Mouse (Mus musculus): ENCODE results near the gene Ccdc12. TPM values are rescaled to one million over a fixed set of nuclear protein-coding genes. Genes with fewer than 3 reads are reported as not detected.

The Ccdc12 gene
- polyA plus RNA-seq, 1 experiment from 2014 or later: 157 TPM

DNA sequence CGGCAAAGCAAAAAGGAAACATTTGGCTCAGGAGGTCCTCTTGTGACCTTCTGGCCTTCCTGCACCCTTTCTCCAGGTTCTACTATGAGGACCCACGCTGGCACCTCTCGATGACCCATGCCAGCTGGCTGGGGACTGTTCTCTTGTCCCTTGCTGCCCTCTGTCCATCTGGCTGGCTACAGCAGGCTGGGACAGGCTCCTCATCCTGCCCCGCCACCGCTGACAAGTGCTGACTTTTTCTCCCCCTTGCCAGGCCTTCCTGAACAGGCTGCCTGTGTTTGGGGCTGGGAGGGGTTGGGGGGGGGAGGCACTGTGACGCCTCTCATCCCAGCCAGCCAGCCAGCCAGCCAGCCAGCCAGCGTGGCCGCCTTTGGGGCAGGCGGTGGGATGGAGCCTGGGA is 80.1 kb downstream of the Ccdc12 start:
- H3K4me3 ChIP-seq (replicated peaks): no peak overlapping the region
- H3K4me1 ChIP-seq: peaks cover 78% of the 10 kb centered on the region
- no peak for ATAC-seq (replicated peaks; ENCODE audit: low FRiP score)
- peak overlapping the region; percentile 7; the same call in 1 of the 2 replicates for H3K9ac ChIP-seq
- H3K9me3 ChIP-seq (replicated peaks): no peaks in the 10 kb centered on the region
- H3K4me2 ChIP-seq: no peak overlapping the region
- H3K36me3 ChIP-seq: no peaks in the 10 kb centered on the region; the same call in 1 of the 2 replicates
- WGBS: 26% methylated on average over 9 of the region's 9 CpGs
- H3K27me3 ChIP-seq: peaks cover 35% of the 10 kb centered on the region
- H3K27ac ChIP-seq: peak overlapping the region; percentile 15; the same call in 1 of the 2 replicates

DNA sequence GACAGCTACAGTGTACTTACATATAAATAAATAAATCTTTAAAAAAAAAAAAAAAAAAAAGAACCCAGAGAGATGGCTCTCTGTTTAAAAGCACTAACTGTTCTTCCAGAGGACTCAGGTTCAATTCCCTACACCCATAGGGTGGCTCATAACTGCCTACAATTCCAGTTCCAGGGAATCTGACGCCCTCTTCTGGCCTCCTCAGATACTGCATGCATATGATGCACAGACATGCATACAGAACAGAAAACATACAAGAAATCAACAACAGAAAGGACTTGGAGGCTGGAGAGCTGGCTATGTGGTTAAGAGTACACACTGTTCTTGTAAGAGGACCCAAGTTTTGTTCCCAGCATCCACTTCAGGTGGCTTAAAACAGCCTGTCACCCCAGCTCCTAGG is 81.8 kb downstream of the Ccdc12 start:
- ATAC-seq (replicated peaks; ENCODE audit: low FRiP score): no peak
- H3K27me3 ChIP-seq: peaks cover 43% of the 10 kb centered on the region
- H3K36me3 ChIP-seq: no peaks in the 10 kb centered on the region; the same call in 1 of the 2 replicates
- no peak overlapping the region for H3K4me3 ChIP-seq (replicated peaks)
- H3K4me2 ChIP-seq: no peak overlapping the region
- WGBS: 31% methylated on average over 1 of the region's 1 CpGs
- no peak overlapping the region for H3K9ac ChIP-seq
- no peaks in the 10 kb centered on the region for H3K9me3 ChIP-seq (replicated peaks)
- no peak overlapping the region for H3K27ac ChIP-seq
- H3K4me1 ChIP-seq: peaks cover 74% of the 10 kb centered on the region

DNA sequence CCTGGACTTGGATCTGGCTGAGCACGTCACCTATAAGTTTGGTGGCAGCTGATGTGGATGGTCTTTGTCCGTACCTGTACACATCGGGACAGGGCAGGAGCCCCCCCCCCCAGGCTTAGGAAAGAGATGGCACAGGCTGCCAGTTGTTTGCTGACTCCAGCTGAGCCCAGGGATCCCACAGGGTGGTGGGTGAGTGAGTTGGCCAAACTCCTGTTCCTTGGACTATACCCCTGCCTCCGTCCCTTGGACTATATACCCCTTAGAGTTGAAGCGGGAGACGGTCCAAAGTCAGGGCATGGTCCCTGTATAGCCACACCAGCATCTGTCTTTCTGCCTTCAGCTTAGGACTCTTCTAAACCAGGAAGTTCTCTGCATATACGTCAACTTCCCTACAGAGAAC is 83.7 kb downstream of the Ccdc12 start:
- Histone ChIP-seq H3K4me1 (peaks cover 73% of the 10 kb centered on the region), H3K4me3 (replicated peaks) (no peak overlapping the region), H3K36me3 (no peaks in the 10 kb centered on the region; the same call in 1 of the 2 replicates), H3K4me2 (peak overlapping the region; percentile 91; the same call in 1 of the 2 replicates), H3K27me3 (peaks cover 45% of the 10 kb centered on the region), H3K9me3 (replicated peaks) (no peaks in the 10 kb centered on the region), H3K27ac (no peak overlapping the region), H3K9ac (no peak overlapping the region)
- ATAC-seq (replicated peaks; ENCODE audit: low FRiP score): no peak
- WGBS: 92% methylated on average over 7 of the region's 7 CpGs

DNA sequence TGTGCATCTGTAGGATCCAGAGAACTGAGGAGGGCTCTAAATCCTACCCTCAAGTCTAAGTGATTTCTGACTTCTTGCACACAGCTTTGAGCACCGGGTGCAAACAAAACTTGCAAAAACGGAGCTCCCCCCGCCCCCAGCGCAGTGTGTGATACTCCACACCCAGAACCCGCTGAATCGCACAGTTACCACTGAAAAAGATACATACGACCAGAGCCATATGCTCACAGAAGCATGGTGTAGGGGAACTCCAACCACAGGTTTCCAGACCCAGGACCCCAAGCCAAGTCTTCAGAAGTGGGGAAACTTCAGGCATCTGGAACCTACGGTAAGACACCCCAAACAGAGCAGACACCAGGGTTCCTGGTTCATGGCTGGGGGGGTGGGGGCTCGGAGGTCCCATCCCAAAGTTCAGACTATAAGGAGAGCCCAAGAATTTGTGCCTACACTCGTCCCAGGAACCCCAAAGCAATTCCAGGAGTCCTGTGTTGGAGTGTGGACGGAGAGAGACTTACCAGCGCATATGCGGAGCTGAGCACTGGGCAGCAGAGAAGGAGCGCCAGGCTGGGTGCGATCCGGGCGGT is 85.5 kb downstream of the Ccdc12 start, which contains the start of gene Myl3:
Gene Myl3 (plus strand): TSS at position 151 of the 584 bp plus-strand sequence.
- Histone ChIP-seq H3K36me3 (no peaks in the 10 kb centered on the region; the same call in 1 of the 2 replicates), H3K27me3 (peaks cover 41% of the 10 kb centered on the region), H3K9me3 (replicated peaks) (no peaks in the 10 kb centered on the region), H3K4me3 (replicated peaks) (peak within 1 kb of the TSS; percentile 80), H3K4me1 (peaks cover 73% of the 10 kb centered on the region), H3K4me2 (peak within 1 kb of the TSS; percentile 91), H3K9ac (peak within 1 kb of the TSS; percentile 87), H3K27ac (peak within 1 kb of the TSS; percentile 91)
- no peak for ATAC-seq (replicated peaks; ENCODE audit: low FRiP score)
- 3% methylated on average over 17 of the region's 17 CpGs for WGBS

DNA sequence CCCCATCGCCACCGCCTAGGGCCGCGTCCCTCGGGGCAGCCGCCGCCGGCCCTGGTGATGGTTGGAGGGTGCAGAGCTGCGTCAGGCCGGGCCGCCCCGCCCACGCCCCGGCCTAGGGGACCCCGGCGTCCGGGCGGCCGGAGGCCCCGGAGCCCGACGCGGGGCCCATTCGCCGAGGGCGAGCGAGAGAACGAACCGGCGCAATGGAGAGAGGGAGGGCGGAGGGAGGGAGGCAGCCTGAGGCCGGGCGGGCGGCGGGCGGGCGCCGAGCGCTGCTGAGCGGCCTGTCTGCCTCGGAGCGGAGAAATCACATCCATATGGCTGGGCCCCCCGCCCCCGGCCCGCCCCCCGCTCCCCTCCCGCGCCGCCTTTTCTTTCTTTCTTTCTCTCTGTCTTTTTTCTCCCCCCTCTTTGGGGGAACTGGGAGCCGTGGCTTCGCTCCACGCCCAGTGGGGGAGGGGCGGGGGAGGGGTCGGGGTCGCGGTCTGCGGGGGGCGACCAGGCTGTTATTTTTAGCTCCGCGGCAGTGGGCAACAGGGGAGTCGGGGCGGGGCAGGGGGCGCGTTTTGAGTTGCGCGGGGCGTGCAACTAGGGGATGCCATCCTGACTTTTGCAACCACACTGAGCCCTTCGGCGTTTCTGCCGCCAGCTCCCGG is 86.1 kb downstream of the Ccdc12 start:
- Histone ChIP-seq H3K27ac (peak overlapping the region; percentile 91), H3K36me3 (no peaks in the 10 kb centered on the region; the same call in 1 of the 2 replicates), H3K4me3 (replicated peaks) (peak overlapping the region; percentile 80), H3K4me1 (peaks cover 73% of the 10 kb centered on the region), H3K9ac (peak overlapping the region; percentile 87), H3K4me2 (peak overlapping the region; percentile 91), H3K27me3 (peaks cover 41% of the 10 kb centered on the region), H3K9me3 (replicated peaks) (no peaks in the 10 kb centered on the region)
- ATAC-seq (replicated peaks; ENCODE audit: low FRiP score): peak; percentile 50
- under 1% methylated on average over 41 of the region's 71 CpGs for WGBS

DNA sequence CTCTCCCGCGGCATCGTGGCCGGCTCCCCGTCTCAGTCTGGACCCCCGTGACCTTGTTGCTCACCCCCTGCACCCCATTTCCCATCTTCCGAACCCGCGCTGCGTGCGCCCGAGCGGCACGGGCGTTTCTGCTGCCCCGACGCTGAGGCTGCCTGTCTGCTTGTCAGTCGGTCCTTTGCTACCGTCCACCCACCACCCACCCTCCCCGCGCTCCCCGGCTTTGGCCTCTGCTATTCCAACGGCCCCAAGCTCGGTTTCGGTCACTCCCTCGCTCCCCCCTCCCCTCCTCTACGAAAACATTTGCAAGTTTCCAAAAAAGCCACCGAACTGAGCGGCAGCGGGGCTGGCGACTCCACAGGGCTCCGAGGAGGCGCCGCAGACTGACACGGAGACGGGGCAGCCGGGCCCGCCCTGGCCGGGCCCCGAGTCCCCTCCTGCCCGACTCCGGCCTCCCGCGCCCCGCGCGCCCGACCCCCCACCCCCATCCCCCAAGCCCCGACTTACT is 86.7 kb downstream of the Ccdc12 start:
- H3K27ac ChIP-seq: peak overlapping the region; percentile 91
- peak; percentile 19; the same call in 1 of the 2 replicates for ATAC-seq (replicated peaks; ENCODE audit: low FRiP score)
- H3K4me2 ChIP-seq: peak overlapping the region; percentile 91
- H3K9ac ChIP-seq: peak overlapping the region; percentile 87
- H3K27me3 ChIP-seq: peaks cover 41% of the 10 kb centered on the region
- no peaks in the 10 kb centered on the region for H3K9me3 ChIP-seq (replicated peaks)
- WGBS: under 1% methylated on average over 49 of the region's 49 CpGs
- peaks cover 76% of the 10 kb centered on the region for H3K4me1 ChIP-seq
- H3K36me3 ChIP-seq: no peaks in the 10 kb centered on the region; the same call in 1 of the 2 replicates
- peak overlapping the region; percentile 80 for H3K4me3 ChIP-seq (replicated peaks)

DNA sequence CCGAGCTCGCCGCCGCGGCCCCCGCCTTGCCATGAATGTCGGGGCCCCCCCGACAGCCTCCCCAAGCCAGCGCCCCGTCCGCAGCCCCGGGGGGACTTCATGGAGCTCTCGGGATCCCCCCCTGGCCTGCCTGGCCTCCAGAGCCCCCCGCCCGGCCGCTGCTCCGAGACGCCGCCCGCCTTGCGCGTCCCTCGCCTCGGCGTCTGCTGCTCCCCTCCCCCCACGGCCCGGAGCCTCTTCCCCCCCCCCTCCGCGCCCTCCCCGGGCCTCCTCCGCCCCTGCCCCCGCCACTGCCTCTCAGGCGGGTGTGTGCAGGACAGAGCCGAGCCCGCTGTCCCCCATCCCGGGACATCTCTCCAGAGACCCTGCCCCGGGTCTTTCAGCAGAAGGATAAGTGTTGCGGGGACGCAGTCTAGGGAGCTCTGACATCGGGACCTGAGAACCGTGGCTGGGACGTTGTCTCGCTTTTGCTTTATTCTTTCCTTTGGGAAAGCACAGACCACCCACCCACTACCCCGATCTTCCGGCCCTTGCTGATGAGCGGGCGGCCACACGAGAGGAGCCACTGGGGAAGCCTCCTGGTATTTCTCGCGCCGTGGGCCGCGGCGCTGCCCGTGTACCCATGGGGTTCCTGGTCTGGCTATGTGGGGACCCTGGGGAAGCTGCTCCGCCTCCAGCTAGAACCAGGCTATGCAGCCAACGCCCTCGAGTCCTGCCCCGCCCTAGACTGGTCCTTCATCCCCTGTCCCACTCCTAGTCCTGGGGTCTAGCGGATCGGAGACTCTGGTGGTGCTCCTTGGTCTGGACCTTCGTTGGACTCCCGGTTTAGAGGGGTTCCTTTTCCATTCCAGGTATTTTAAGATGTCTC is 87.4 kb downstream of the Ccdc12 start:
- Histone ChIP-seq H3K27me3 (peaks cover 41% of the 10 kb centered on the region), H3K9me3 (replicated peaks) (no peaks in the 10 kb centered on the region), H3K4me1 (peaks cover 83% of the 10 kb centered on the region), H3K36me3 (no peaks in the 10 kb centered on the region; the same call in 1 of the 2 replicates), H3K4me2 (peak overlapping the region; percentile 91), H3K4me3 (replicated peaks) (peak overlapping the region; percentile 80), H3K9ac (peak overlapping the region; percentile 87), H3K27ac (peak overlapping the region; percentile 91)
- peak; percentile 30; the same call in 1 of the 2 replicates for ATAC-seq (replicated peaks; ENCODE audit: low FRiP score)
- 3% methylated on average over 55 of the region's 63 CpGs for WGBS

DNA sequence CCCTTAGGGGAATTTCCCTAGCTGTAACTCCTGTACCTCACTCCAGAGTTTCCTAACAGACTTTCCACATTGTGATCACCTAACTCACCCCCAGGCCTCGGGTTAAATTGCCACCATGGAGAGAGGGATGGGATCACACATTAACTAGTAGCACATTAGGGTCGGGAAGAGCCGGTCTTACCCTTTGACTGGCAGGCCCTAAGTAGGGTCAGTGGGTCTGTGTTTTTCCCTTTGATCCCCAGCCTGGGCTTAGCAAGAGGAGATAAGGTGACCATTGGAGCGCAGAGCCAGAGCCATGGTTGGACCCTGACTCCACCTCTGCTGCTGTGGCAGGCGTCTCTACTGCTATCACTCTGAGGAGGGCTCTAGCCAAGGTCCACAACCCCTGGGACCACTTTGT is 89.4 kb downstream of the Ccdc12 start:
- peaks cover 92% of the 10 kb centered on the region for H3K4me1 ChIP-seq
- H3K9me3 ChIP-seq (replicated peaks): no peaks in the 10 kb centered on the region
- peaks cover 27% of the 10 kb centered on the region for H3K27me3 ChIP-seq
- peak overlapping the region; percentile 91 for H3K4me2 ChIP-seq
- H3K4me3 ChIP-seq (replicated peaks): 0 out of 2 replicates have a peak overlapping the region, but pooled peaks have one; percentile 6
- no peaks in the 10 kb centered on the region for H3K36me3 ChIP-seq
- peak; percentile 38 for ATAC-seq (replicated peaks; ENCODE audit: low FRiP score)
- peak overlapping the region; percentile 90 for H3K27ac ChIP-seq
- no peak overlapping the region for H3K9ac ChIP-seq
- WGBS: 17% methylated on average over 5 of the region's 5 CpGs

DNA sequence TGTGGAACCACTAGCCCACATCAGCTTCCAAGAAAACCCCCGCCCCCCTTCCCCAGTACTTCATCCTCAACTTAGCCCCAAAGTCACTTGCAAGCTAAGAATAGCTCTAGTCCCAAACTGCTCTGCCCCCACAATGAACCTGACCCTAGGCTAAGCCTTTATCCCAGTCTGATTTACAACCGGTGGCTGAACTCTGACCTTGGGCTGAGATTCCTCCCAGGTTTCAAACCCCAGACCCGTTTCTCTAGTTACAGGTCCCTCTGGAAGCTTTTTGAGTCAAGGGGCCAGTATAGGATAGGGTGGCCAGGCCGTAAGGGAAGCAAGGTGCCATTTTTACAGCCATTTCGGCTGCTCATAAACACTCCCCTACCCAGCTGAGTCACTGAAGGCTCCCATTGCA is 89.9 kb downstream of the Ccdc12 start:
- no peak overlapping the region for H3K9ac ChIP-seq
- H3K4me1 ChIP-seq: peaks cover 93% of the 10 kb centered on the region
- 9% methylated on average over 5 of the region's 5 CpGs for WGBS
- no peak; the same call in 1 of the 2 replicates for ATAC-seq (replicated peaks; ENCODE audit: low FRiP score)
- H3K4me3 ChIP-seq (replicated peaks): peak overlapping the region; percentile 6; the same call in 1 of the 2 replicates
- H3K36me3 ChIP-seq: no peaks in the 10 kb centered on the region
- H3K27me3 ChIP-seq: peaks cover 24% of the 10 kb centered on the region
- H3K9me3 ChIP-seq (replicated peaks): no peaks in the 10 kb centered on the region
- peak overlapping the region; percentile 90 for H3K27ac ChIP-seq
- H3K4me2 ChIP-seq: peak overlapping the region; percentile 91; the same call in 1 of the 2 replicates

DNA sequence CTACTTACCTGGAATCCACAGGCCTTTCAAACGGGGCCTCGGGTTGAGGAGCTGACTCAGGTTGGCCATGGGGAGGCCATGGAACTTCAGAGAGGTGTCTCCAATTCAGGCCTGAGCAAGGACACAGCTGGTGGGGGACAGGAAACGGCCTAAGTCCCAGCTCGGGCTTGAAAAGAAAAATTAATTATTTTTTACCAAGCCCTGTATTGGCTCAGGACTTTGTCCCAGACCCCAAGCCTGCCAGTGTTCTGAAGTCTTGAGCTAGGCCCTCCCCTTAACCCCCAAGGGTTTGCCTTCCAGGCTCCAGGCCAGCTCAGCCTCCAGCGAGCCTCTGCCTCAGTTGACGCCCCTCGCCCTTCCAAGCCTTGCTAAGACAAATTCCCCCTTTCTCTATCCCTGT is 90.7 kb downstream of the Ccdc12 start, which contains the start of gene Pth1r:
Gene Pth1r (minus strand): TSS at position 185 of the 400 bp plus-strand sequence.
- Histone ChIP-seq H3K4me2 (peak within 1 kb of the TSS; percentile 91), H3K4me1 (peaks cover 93% of the 10 kb centered on the region), H3K9me3 (replicated peaks) (no peaks in the 10 kb centered on the region), H3K27ac (peak within 1 kb of the TSS; percentile 90), H3K27me3 (peaks cover 16% of the 10 kb centered on the region), H3K36me3 (no peaks in the 10 kb centered on the region), H3K4me3 (replicated peaks) (peak within 1 kb of the TSS; percentile 6; the same call in 1 of the 2 replicates), H3K9ac (no peak within 1 kb of the TSS)
- no peak for ATAC-seq (replicated peaks; ENCODE audit: low FRiP score)
- 42% methylated on average over 7 of the region's 7 CpGs for WGBS

DNA sequence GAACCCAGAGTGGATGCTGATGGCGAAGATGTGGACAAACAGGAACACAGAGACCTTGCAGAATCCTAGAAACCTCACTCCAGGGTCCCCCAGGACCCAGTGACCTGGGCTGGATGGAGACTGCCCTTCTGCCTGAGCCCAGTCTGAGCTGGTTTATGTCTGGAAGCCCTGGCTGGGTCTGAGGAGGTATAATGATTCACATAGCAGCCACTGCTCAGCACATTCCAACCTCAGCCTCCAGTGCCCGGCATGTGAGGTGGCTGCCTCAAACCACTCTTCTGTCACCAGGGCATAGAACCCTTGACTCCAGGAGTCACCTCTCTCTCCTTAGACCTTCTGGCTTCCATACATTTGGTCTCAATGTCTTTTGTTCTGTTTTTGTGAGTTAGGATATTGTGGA is 92.1 kb downstream of the Ccdc12 start:
- Histone ChIP-seq H3K27me3 (peaks cover 14% of the 10 kb centered on the region), H3K27ac (peak overlapping the region; percentile 90), H3K36me3 (no peaks in the 10 kb centered on the region), H3K4me3 (replicated peaks) (no peak overlapping the region), H3K9ac (no peak overlapping the region), H3K9me3 (replicated peaks) (no peaks in the 10 kb centered on the region), H3K4me2 (no peak overlapping the region), H3K4me1 (peaks cover 92% of the 10 kb centered on the region)
- peak; percentile 50; the same call in 1 of the 2 replicates for ATAC-seq (replicated peaks; ENCODE audit: low FRiP score)
- 64% methylated on average over 2 of the region's 2 CpGs for WGBS

All from kidney, embryonic 15.5 days (tissue).